Mouse (Mus musculus) neural tube, embryonic 15.5 days (tissue): Measurements from ENCODE around the gene Tax1bp3. TPM values are rescaled to one million over a fixed set of nuclear protein-coding genes. Genes with fewer than 3 reads are reported as not detected.

Experiments
- ATAC-seq: fragments of 200-750 bp; cut with Nextera tagmentation; 2 replicates; pipeline ENCODE4 v1.8.0; 2017; ENCODE audit warnings: mild to moderate bottlenecking, moderate TSS enrichment, moderate library complexity; ENCODE audit not compliant: low FRiP score
- H3K27ac ChIP-seq: fragments of 300-500 bp; sonication (generic); replicated peaks from 2 replicates; pipeline ENCODE4 v1.5.1; 2015; ENCODE audit warnings: mild to moderate bottlenecking, inconsistent platforms
- H3K27me3 ChIP-seq: fragments of 300-500 bp; sonication (generic); replicated peaks from 2 replicates; pipeline ENCODE4 v1.6.1; 2015; ENCODE audit warnings: inconsistent platforms
- H3K36me3 ChIP-seq: fragments of 300-500 bp; sonication (generic); 2 replicates; pipeline ENCODE4 v1.6.1; 2015; ENCODE audit warnings: inconsistent platforms
- H3K4me1 ChIP-seq: fragments of 300-500 bp; sonication (generic); 2 replicates; pipeline ENCODE4 v1.6.1; 2015; ENCODE audit warnings: inconsistent platforms
- H3K4me2 ChIP-seq: fragments of 300-500 bp; sonication (generic); 2 replicates; pipeline ENCODE4 v1.6.1; 2015; ENCODE audit warnings: inconsistent platforms, mild to moderate bottlenecking, moderate library complexity
- H3K4me3 ChIP-seq: fragments of 300-500 bp; sonication (generic); replicated peaks from 2 replicates; pipeline ENCODE4 v1.5.1; 2015; ENCODE audit warnings: mild to moderate bottlenecking, inconsistent platforms
- H3K9ac ChIP-seq: fragments of 300-500 bp; sonication (generic); replicated peaks from 2 replicates; pipeline ENCODE4 v1.6.1; 2015; ENCODE audit warnings: mild to moderate bottlenecking, inconsistent platforms
- H3K9me3 ChIP-seq: fragments of 300-500 bp; sonication (generic); replicated peaks from 2 replicates; pipeline ENCODE4 v1.6.1; 2016; ENCODE audit warnings: inconsistent platforms
- WGBS: fragments of 180-500 bp; shearing (Covaris S2); methylation state at CpG from one replicate; pipeline ENCODE4 v1.1.7; 2015; ENCODE audit warnings: mixed read lengths; 5-methylcytosine and 5-hydroxymethylcytosine counted together
- polyA plus RNA-seq: library from polyadenylated mRNA; unstranded; fragments of >200 nt; fragmentation: Nextera tagmentation; extraction: Ambion mirVana; gene quantifications from 2 replicates; pipeline ENCODE4 v1.2.1, GENCODE M21; 2015

Tax1bp3 gene
- polyA plus RNA-seq, 1 experiment from 2014 or later = 118 TPM

DNA sequence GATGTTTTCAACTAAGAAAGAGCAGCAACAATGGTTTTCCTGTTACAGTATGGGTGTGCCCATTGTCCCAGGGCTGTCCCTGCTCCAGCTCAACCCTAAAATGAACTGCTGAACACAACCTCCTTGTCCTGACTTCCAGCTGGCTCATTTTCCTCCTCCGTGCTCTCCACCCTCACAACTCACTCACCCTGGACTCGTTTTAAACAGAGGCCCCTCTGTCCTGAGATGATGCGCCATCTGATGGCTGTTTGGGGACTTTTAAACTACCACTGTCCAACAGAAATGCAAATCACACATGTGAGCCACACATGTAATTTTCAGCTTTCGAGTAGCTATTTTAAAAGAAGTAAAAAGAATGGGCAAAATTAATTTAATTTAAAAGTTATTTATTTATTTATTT is 24.7 kb downstream of the Tax1bp3 start:
- 0 out of 2 replicates have a peak, but pooled peaks cover 4% of the 10 kb centered on the region for H3K27me3 ChIP-seq
- no peak for ATAC-seq
- no peaks in the 10 kb centered on the region for H3K36me3 ChIP-seq
- no peak overlapping the region for H3K4me2 ChIP-seq
- H3K9me3 ChIP-seq = no peaks in the 10 kb centered on the region
- H3K27ac ChIP-seq = no peak overlapping the region
- H3K9ac ChIP-seq = no peak overlapping the region
- no peak overlapping the region for H3K4me3 ChIP-seq
- 34% methylated on average over 4 of the region's 4 CpGs for WGBS
- H3K4me1 ChIP-seq = peaks cover 28% of the 10 kb centered on the region

DNA sequence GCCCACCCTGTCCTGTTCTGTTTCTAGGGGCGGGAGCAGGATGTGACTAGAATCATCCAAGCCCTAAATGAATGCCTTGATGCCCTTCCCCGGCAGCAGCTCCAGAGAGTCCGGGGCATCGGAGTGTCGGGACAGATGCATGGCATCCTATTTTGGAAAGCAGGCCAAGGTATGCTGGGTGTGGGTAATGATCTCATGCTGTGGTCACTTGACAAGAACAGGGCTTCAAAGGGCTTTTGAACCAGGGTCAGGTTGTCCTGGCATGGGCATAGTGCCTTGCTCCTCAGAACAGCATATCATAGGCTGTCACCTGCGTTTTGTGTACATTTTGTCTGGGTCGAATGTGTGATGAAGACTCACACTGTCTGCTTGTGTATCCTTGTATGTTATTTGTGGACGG is 27.0 kb downstream of the Tax1bp3 start:
- no peak overlapping the region for H3K4me3 ChIP-seq
- H3K9ac ChIP-seq = no peak overlapping the region
- H3K36me3 ChIP-seq = no peaks in the 10 kb centered on the region
- H3K4me1 ChIP-seq = peaks cover 8% of the 10 kb centered on the region
- 90% methylated on average over 8 of the region's 8 CpGs for WGBS
- no peaks in the 10 kb centered on the region for H3K9me3 ChIP-seq
- no peak overlapping the region for H3K4me2 ChIP-seq
- no peak overlapping the region for H3K27ac ChIP-seq
- H3K27me3 ChIP-seq = 0 out of 2 replicates have a peak, but pooled peaks cover 4% of the 10 kb centered on the region
- no peak for ATAC-seq

DNA sequence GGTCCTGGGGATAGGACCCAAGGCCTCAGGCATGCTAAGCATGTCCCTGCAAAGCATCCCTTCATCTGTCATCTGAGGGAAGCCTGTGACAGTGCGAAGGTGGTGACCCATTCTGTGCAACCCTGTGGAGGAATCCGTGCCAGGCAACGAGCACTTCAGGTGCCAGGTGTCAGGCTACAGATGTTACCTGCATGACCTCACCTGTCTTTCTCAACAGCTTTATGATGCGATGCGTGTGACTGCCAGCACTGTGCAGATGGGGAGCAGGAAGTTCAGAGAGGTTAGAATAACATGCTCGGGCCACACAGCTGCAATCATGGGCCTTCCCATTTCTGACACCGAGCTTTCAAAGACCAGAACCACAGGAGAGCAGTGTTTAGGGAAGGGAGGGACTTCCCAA is 28.3 kb downstream of the Tax1bp3 start:
- no peak for ATAC-seq
- 83% methylated on average over 7 of the region's 7 CpGs for WGBS

DNA sequence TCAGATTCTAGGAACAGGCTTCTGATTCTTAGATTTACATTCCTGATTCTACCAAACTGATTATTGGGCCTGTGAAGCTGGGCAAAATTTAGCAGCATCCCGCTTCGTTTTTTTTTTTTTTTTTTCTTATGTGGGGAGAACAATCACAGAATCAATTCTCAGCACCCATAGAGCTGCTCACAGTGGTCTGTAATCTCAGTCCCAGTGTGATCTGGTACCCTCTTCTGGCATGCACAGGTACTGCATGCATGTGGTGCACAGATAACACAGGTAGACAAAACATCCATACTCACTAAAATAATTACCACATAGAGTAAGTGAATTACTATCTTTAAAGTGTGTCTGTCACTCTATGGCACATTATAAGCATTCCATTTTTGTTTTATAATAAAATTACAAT is 30.7 kb downstream of the Tax1bp3 start:
- no peak for ATAC-seq
- Histone ChIP-seq H3K27ac (no peak overlapping the region), H3K4me2 (no peak overlapping the region), H3K9me3 (no peaks in the 10 kb centered on the region), H3K36me3 (no peaks in the 10 kb centered on the region), H3K27me3 (no peaks in the 10 kb centered on the region), H3K4me1 (no peaks in the 10 kb centered on the region), H3K9ac (no peak overlapping the region), H3K4me3 (no peak overlapping the region)
- WGBS = 83% methylated on average over 2 of the region's 2 CpGs

More for the DNA sequence above, 28.3 kb downstream of the Tax1bp3 start:
- no peaks in the 10 kb centered on the region for H3K9me3 ChIP-seq
- H3K36me3 ChIP-seq = no peaks in the 10 kb centered on the region
- H3K27ac ChIP-seq = no peak overlapping the region
- H3K4me1 ChIP-seq = peaks cover 1% of the 10 kb centered on the region
- no peak overlapping the region for H3K4me2 ChIP-seq
- H3K27me3 ChIP-seq = 0 out of 2 replicates have a peak, but pooled peaks cover 4% of the 10 kb centered on the region
- H3K4me3 ChIP-seq = no peak overlapping the region
- no peak overlapping the region for H3K9ac ChIP-seq

DNA sequence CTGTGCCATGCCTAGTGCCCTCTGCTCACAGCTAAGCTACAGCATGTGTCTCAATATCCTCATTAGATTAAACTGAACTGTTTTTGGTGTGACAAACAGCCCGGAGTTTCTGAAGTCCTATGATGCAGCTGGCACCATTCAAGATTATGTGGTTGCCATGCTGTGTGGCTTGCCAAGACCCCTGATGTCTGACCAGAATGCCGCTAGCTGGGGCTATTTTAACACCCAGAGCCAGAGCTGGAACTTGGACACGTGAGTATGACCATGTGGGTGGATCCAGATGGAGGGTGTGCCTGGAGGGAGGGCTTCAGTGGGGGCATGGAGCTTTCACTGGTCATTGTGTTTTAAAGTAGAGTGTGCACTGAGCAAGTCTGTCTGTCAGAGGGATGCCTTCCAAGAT is 37.1 kb downstream of the Tax1bp3 start:
- Histone ChIP-seq H3K36me3 (no peaks in the 10 kb centered on the region), H3K27ac (no peak overlapping the region), H3K4me1 (no peaks in the 10 kb centered on the region), H3K4me3 (no peak overlapping the region), H3K27me3 (0 out of 2 replicates have a peak, but pooled peaks cover 4% of the 10 kb centered on the region), H3K9me3 (no peaks in the 10 kb centered on the region), H3K9ac (no peak overlapping the region), H3K4me2 (no peak overlapping the region)
- WGBS = 74% methylated on average over 3 of the region's 3 CpGs
- no peak for ATAC-seq

DNA sequence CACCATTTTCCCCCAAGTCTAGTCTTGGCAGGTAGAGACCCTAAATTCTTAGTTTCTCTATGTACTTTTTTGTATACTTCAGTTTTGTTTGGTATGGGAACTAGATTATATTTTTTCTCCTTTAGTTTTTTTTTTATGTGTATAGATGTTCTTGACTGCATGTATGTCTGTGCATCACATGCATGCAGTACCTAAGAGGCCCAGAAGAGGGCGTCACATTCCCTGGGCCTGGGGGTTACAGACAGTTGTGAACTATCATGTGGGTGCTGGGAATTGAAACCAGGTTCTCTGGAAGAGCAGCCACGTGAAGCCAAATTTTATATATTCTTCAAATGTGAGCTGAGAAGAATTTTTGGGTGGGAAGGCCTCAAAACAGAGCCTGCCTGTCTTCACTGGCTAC is 42.8 kb downstream of the Tax1bp3 start:
- no peak overlapping the region for H3K4me2 ChIP-seq
- ATAC-seq = no peak
- no peaks in the 10 kb centered on the region for H3K9me3 ChIP-seq
- 0 out of 2 replicates have a peak, but pooled peaks cover 4% of the 10 kb centered on the region for H3K27me3 ChIP-seq
- 60% methylated on average over 2 of the region's 2 CpGs for WGBS
- H3K9ac ChIP-seq = no peak overlapping the region
- no peaks in the 10 kb centered on the region for H3K4me1 ChIP-seq
- no peak overlapping the region for H3K27ac ChIP-seq
- H3K4me3 ChIP-seq = no peak overlapping the region
- H3K36me3 ChIP-seq = no peaks in the 10 kb centered on the region

DNA sequence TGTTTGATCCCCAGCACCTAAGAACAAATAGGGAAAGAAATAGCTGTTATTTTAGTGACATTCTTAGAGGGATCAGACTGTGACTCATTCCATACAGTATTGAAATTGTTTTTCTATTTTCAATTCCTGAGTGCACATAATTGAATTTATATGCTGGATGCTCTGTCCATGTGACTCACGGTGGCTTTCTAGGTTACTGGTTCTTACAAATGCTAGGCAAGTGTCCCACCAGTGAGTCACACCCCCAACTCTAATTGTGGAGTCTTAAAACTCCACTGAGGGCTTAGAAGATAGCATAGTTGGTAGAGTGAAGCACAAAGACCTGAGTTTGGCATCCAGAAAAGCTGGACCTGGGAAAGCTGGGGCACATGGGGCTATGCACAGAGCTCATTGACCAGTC is 43.8 kb downstream of the Tax1bp3 start:
- H3K27ac ChIP-seq = no peak overlapping the region
- no peaks in the 10 kb centered on the region for H3K9me3 ChIP-seq
- H3K27me3 ChIP-seq = no peaks in the 10 kb centered on the region
- H3K4me3 ChIP-seq = no peak overlapping the region
- WGBS = 88% methylated on average over 1 of the region's 1 CpGs
- H3K9ac ChIP-seq = no peak overlapping the region
- no peaks in the 10 kb centered on the region for H3K36me3 ChIP-seq
- H3K4me2 ChIP-seq = no peak overlapping the region
- no peak for ATAC-seq
- H3K4me1 ChIP-seq = no peaks in the 10 kb centered on the region

DNA sequence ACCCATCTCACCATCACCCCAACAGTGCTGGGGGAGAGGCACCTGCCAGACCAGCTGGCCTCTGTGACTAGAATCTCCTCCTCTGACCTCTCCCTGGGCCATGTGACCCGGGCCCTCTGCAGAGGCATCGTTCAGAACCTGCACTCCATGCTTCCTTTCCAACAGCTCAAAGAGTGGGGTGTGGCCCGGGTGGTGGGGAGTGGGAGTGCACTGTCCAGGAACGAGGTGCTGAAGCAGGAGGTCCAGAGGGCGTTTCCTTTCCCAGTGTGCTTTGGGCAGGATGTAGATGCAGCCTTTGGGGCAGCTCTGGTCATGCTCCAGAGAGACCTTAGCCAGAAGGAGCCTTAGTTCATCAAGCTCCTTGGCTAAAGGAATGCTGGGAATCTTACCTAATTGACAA is 46.0 kb downstream of the Tax1bp3 start:
- Histone ChIP-seq H3K9ac (no peak overlapping the region), H3K36me3 (no peaks in the 10 kb centered on the region), H3K27me3 (no peaks in the 10 kb centered on the region), H3K9me3 (no peaks in the 10 kb centered on the region), H3K4me2 (no peak overlapping the region), H3K27ac (no peak overlapping the region), H3K4me3 (no peak overlapping the region), H3K4me1 (no peaks in the 10 kb centered on the region)
- WGBS = 44% methylated on average over 5 of the region's 5 CpGs
- ATAC-seq = no peak

DNA sequence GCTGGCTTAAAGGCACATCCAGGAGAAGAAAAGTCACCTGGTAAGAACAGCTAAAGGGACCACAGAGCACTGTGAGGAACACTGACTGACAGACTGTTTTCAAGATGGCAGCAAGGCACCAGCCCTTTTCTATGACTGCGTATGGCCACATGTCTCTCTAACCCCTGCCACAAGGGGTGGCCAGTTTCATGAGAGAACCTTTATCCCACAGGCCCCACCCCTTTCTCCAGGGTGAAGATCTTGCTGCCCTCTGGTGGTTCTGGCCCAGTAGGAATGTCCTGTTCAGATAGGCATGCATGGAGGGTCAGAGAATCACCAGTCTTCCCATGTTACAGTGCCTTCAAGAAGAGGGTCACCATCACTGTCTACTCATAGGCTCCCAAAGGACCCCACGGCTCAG is 47.1 kb downstream of the Tax1bp3 start:
- Histone ChIP-seq H3K9me3 (0 out of 2 replicates have a peak, but pooled peaks cover 2% of the 10 kb centered on the region), H3K9ac (no peak overlapping the region), H3K4me3 (no peak overlapping the region), H3K27me3 (no peaks in the 10 kb centered on the region), H3K4me1 (no peaks in the 10 kb centered on the region), H3K27ac (no peak overlapping the region), H3K4me2 (no peak overlapping the region), H3K36me3 (no peaks in the 10 kb centered on the region)
- 77% methylated on average over 2 of the region's 2 CpGs for WGBS
- no peak for ATAC-seq

DNA sequence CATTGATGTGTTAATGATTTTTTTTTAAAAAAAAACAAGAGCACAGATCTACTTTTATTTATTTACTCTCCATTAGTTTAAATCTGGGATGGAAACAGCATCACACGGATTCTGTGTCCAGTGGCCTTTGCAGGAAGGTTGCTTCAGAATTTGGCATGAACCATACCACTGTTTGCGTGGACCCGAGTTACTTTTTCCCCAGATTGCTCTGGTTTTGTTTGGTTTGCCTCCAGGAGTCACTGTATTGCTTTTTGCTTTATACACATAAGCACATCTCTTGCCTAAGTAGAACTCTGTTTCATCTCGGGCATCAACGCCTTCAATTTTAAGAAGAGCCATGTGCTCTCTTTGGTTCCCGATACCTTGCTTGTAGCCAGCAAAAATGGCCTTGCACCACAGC is 49.0 kb downstream of the Tax1bp3 start:
- no peaks in the 10 kb centered on the region for H3K36me3 ChIP-seq
- no peaks in the 10 kb centered on the region for H3K4me1 ChIP-seq
- no peak overlapping the region for H3K9ac ChIP-seq
- ATAC-seq = no peak
- no peak overlapping the region for H3K4me3 ChIP-seq
- 93% methylated on average over 6 of the region's 6 CpGs for WGBS
- no peaks in the 10 kb centered on the region for H3K27me3 ChIP-seq
- no peak overlapping the region for H3K4me2 ChIP-seq
- 0 out of 2 replicates have a peak, but pooled peaks cover 4% of the 10 kb centered on the region for H3K9me3 ChIP-seq
- no peak overlapping the region for H3K27ac ChIP-seq

DNA sequence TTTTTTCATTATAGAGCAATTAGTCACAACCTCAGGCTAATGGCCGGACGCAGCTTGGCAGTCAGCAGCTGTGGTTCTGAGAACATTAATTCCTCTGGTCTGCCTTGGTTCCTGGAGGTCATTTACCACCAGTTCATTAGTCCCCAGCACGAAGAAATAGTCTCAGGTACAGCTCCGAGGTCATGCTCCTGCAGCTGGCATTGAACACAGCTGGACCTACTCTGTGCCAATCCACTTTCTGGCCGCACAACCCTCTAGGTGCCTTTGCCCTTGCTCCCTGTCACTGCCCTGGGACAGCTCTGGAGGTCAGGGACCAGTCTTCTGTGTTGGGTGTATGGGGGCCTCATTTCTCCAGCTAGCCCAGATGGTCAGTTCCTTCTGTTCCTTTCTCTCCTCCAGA is 52.0 kb downstream of the Tax1bp3 start:
- 0 out of 2 replicates have a peak, but pooled peaks cover 4% of the 10 kb centered on the region for H3K9me3 ChIP-seq
- WGBS = 84% methylated on average over 5 of the region's 5 CpGs

DNA sequence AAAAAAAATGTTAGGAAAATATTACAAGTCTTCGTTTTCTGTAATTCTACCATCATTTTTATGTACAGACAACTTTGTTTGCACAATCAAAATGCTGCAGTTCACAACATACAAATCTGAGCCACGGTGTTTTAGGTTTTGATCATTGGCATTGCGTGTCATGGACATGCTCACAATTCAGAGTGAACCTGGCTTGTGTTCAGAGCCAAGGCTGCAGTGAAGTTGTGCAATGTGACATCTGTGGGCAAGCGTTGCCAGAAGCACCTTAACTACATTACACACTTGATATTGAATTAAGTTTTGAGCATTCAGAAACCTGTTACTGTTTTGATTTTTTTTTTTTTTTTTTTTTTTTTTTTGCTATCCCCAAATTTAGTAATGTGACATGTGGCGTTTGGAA is 53.2 kb downstream of the Tax1bp3 start:
- no peak overlapping the region for H3K4me3 ChIP-seq
- no peak overlapping the region for H3K4me2 ChIP-seq
- WGBS = 93% methylated on average over 5 of the region's 5 CpGs
- no peak for ATAC-seq
- no peaks in the 10 kb centered on the region for H3K4me1 ChIP-seq
- H3K27ac ChIP-seq = no peak overlapping the region
- no peaks in the 10 kb centered on the region for H3K27me3 ChIP-seq
- H3K36me3 ChIP-seq = no peaks in the 10 kb centered on the region
- H3K9ac ChIP-seq = no peak overlapping the region
- 0 out of 2 replicates have a peak, but pooled peaks cover 4% of the 10 kb centered on the region for H3K9me3 ChIP-seq

More for the DNA sequence above, 52.0 kb downstream of the Tax1bp3 start:
- Histone ChIP-seq H3K27me3 (no peaks in the 10 kb centered on the region), H3K9ac (no peak overlapping the region), H3K4me2 (no peak overlapping the region), H3K4me3 (no peak overlapping the region), H3K4me1 (no peaks in the 10 kb centered on the region), H3K27ac (no peak overlapping the region), H3K36me3 (no peaks in the 10 kb centered on the region)
- no peak for ATAC-seq

DNA sequence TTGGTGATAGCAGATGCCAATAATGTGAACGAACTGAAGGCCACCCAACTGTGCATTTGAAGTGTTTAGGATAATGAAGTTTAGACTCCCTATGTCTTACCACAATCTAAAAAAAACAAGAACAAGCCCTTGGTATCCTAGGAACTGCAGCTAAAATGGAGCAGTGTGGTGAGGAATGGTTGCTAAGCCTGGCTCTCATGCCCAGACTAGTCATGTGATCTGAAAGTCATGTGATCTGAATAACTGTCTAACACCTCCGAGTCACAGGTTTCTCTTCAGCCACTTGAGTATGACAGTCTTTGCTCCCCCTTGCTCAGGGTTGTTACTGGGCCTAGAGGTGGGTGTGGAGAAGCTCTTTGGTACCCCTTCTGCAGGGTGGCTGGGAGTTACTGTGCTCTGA is 55.6 kb downstream of the Tax1bp3 start:
- H3K4me3 ChIP-seq = no peak overlapping the region
- H3K27ac ChIP-seq = no peak overlapping the region
- H3K9ac ChIP-seq = no peak overlapping the region

More for the DNA sequence above, 55.6 kb downstream of the Tax1bp3 start:
- Histone ChIP-seq H3K27me3 (no peaks in the 10 kb centered on the region), H3K36me3 (no peaks in the 10 kb centered on the region), H3K4me1 (0 out of 2 replicates have a peak, but pooled peaks cover 5% of the 10 kb centered on the region), H3K9me3 (0 out of 2 replicates have a peak, but pooled peaks cover 4% of the 10 kb centered on the region), H3K4me2 (no peak overlapping the region)
- no peak for ATAC-seq
- WGBS = 67% methylated on average over 2 of the region's 2 CpGs
